Mouse (Mus musculus): ENCODE measurements around the gene Olfr549.

Olfr549 gene

GRCm38 (mm10) chr7:102549570-102549969 lies at the start of gene Olfr549:
Olfr549 (plus strand) TSS chr7:102549870.
- DNase-seq = no peak

- no peak for DNase-seq
These were observed 47.7 kb upstream of the Olfr549 start for GRCm38 (mm10) chr7:102501986-102502385.

- peak; percentile 82 for DNase-seq
These were observed 42.8 kb upstream of the Olfr549 start for GRCm38 (mm10) chr7:102506848-102507247.

- no peak for DNase-seq
These were observed 41.6 kb upstream of the Olfr549 start for GRCm38 (mm10) chr7:102508066-102508465.

GRCm38 (mm10) chr7:102508666-102509065 lies 41.0 kb upstream of the Olfr549 start:
- no peak for DNase-seq

GRCm38 (mm10) chr7:102509726-102510125 lies 39.9 kb upstream of the Olfr549 start:
- no peak for DNase-seq

- DNase-seq = no peak
These were observed 37.7 kb upstream of the Olfr549 start for GRCm38 (mm10) chr7:102511927-102512326.

GRCm38 (mm10) chr7:102512814-102513435 lies 36.7 kb upstream of the Olfr549 start:
- peak; percentile 86 for DNase-seq

- DNase-seq = no peak
These were observed 35.5 kb upstream of the Olfr549 start for GRCm38 (mm10) chr7:102514144-102514543.

GRCm38 (mm10) chr7:102516261-102517050 lies 33.2 kb upstream of the Olfr549 start:
- DNase-seq = no peak

- no peak for DNase-seq
These were observed 32.7 kb upstream of the Olfr549 start for GRCm38 (mm10) chr7:102517051-102517335.

- no peak for DNase-seq
These were observed 20.6 kb upstream of the Olfr549 start for GRCm38 (mm10) chr7:102529052-102529451.

- DNase-seq = no peak
These were observed 15.2 kb upstream of the Olfr549 start, which contains the start of gene Olfr547 for GRCm38 (mm10) chr7:102534449-102534848. Olfr547 (plus strand) TSS chr7:102534749.

GRCm38 (mm10) chr7:102540596-102540995 lies 9.1 kb upstream of the Olfr549 start, which contains the start of gene Olfr548-ps1:
Olfr548-ps1 (plus strand) TSS chr7:102540896.
- DNase-seq = no peak

- no peak for DNase-seq
These were observed 8.4 kb upstream of the Olfr549 start for GRCm38 (mm10) chr7:102541251-102541650.

GRCm38 (mm10) chr7:102553279-102553678 lies 3.6 kb downstream of the Olfr549 start:
- DNase-seq = no peak

GRCm38 (mm10) chr7:102564999-102565997 lies 15.6 kb downstream of the Olfr549 start, which contains the start of gene Trim21:
Trim21 (minus strand) TSS chr7:102565486.
- peak; percentile 91 for DNase-seq

- no peak for DNase-seq
These were observed 16.5 kb downstream of the Olfr549 start for GRCm38 (mm10) chr7:102566219-102566618.

- no peak for DNase-seq
These were observed 21.5 kb downstream of the Olfr549 start, which contains the start of gene Olfr550 for GRCm38 (mm10) chr7:102571142-102571541. Olfr550 (plus strand) TSS chr7:102571442.

- no peak for DNase-seq
These were observed 23.6 kb downstream of the Olfr549 start for GRCm38 (mm10) chr7:102573174-102573830.

- DNase-seq = no peak
These were observed 26.3 kb downstream of the Olfr549 start for GRCm38 (mm10) chr7:102575998-102576397.

GRCm38 (mm10) chr7:102591786-102592185 lies 42.1 kb downstream of the Olfr549 start, which contains the start of gene Olfr551:
Olfr551 (minus strand) TSS chr7:102591886.
- no peak for DNase-seq

Measured in kidney, adult 18-20 months (tissue).